Mouse (Mus musculus) adrenal gland, postnatal 10 days (tissue): ENCODE results near the gene H2al2c. TPM values are rescaled to one million over a fixed set of nuclear protein-coding genes. Genes with fewer than 3 reads are reported as not detected.
"Not testable (repeated sequence)": the region's sequence is repeated elsewhere in the genome, so short reads cannot be mapped to it uniquely, and the experiment has no call there.

Experiments used
- DNase-seq: peaks from one replicate; pipeline ENCODE4 v3.0.0; 2021; ENCODE audit warnings: mixed read lengths
- long read RNA-seq, 2 experiments: library from polyadenylated mRNA; stranded (forward); transcript quantifications; one replicate each; pipeline ENCODE4 v2.0.0; 2021
- total RNA-seq, 2 experiments: library from RNA; stranded (reverse); gene quantifications; 2 replicates each; pipeline ENCODE4 v1.2.3; 2021

H2al2c gene
- total RNA-seq = not detected
- long read RNA-seq, experiment 1 = 0 reads
- long read RNA-seq, experiment 2 = 0 reads

- DNase-seq = not testable (repeated sequence)
Measured at GRCm38 (mm10) chrY:2598799-2599198, at the start of gene H2al2c. TSS of gene H2al2c (plus strand) at chrY:2599099.

Other genes with a start within 250 kb of the H2al2c start
- not detected for gene Sry, start 64.6 kb downstream of the H2al2c start, total RNA-seq
- gene H2al2b, start 121.6 kb downstream of the H2al2c start, total RNA-seq = not detected
- not detected for gene Gm4064, start 197.1 kb downstream of the H2al2c start, total RNA-seq
- gene Rbmy, start 231.6 kb downstream of the H2al2c start, total RNA-seq = not detected
- not detected for gene Gm10256, start 231.6 kb downstream of the H2al2c start, total RNA-seq